Mouse (Mus musculus): ENCODE results near the gene Atp5j.

The Atp5j gene

DNA sequence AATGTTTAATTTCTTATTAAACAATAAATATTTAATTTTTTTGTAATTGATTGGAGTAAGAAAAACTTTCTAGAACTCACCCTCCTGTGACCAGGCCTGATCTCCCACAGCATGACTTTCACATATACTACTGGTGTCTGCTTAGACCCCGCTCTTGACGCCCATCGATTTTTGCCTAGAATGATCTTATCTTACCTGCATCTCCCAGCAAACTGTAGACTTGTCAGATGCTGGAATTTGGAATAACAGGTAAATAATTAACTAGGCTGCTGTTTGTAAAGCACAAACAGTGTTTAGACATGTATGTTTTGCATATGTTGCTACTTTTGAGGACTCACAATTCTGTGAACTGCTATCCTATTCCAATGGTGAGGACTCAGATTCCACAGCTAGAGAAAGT is 29.2 kb downstream of the Atp5j start:
- DNase-seq, result no peak

DNA sequence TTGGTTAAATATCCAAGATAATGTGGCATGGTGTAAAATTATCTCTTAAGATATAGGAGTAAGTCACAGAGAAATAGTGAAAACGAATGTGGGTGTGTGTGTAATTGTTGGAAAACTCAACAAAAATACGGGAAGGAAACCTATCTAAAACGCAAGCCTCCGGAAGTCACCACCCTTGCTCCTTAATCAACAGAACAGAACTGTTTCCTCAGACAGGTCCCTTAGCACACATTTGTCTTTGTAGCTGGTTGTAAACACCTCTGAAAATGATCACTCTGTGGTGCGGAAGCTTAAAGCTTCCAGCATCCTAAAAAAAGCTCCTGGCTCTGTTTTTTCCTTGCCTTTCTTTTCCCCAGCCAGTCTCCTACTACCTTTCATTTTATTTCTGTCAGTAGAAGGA is 30.6 kb downstream of the Atp5j start:
- DNase-seq, result no peak

DNA sequence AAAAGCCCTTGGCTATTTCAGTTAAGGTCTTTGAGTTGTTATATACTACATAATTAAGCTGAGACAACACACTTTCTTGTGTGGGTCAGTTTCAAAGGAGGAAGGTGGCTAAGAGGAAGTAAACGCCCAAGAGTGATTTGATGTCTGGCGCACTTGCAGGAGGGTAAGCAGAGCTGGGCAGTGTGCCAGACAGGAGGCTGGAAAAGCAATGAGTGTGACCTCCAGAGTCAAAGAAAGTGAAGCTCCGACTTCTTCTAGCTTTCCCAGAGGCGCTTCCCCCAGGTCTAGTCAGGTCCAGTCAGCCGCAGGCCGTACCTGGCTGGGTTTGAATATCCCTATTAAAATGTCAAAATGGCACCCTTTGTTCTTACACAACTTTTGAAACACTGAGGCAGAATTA is 33.2 kb downstream of the Atp5j start:
- no peak for DNase-seq

DNA sequence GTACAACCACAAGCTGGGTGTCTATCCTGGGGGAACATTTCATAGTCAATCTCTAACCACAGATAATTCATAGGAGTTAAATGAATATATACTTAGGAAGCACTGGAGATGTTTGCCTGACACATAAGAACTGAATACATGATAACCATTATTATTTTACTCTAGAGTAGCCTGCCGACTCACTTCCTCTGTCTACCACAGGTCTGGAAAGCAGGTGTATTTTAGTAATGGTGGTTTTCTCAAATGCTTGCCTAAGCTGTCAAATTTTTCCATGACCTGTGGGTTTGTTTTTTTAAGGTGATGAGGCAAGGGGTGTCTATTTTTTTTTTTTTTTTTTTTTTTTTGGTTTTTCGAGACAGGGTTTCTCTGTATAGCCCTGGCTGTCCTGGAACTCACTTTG is 35.4 kb downstream of the Atp5j start:
- DNase-seq, result no peak

DNA sequence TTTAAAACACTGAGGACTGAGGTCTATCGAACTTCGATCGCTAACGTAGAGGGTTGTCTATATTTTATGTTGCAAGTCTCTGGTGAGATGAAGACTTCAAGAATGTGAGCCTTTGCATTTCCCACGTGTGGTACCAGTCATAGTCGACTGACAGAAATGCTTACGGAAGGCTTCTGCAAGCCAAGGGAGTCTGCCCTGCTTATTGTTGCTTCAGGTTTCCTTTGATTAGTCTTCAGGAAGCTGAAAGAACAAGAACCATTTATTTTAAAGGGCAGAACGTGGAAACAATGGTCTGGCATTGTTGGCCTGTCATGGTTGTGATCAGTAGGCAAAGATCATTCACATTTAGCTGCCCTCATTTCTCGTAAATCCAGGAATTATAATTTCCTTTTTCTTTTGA is 38.7 kb downstream of the Atp5j start:
- DNase-seq, result no peak

DNA sequence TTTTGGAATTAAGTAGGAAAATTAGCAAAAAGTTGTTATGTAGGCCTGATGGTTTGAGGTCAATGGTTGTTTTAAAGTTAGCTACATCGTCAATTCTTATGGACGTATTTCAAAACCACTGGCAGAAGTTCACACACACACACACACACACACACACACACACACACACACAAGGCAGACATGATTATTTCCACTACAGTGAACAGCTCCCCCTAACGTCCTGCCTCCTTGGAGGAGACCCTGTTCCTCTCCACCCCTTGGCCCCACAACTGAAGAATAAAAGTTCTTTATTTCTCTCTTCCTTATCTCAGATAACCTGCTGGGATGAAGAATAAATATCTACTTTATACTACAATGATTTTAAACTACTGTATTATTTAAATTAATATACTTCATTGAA is 40.1 kb downstream of the Atp5j start:
- no peak for DNase-seq

DNA sequence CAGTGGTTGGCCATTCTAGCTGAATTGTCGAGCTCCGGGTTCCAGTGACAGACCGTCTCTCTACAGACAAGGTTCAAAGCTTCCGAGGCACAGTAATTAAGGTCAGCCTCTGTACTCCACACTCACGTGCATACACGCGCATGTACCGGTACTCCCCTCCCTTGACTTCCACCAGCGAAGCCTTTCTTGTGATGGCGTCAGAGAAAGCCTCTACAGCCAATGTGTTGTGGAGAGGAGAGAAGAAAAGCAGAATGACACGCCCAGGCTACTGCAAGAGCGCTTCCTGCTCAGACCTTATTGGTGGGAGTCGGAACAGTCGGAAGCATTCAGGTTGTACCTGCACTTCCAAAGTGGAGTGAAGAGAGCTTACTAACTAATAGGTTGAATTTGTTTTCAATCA is 42.0 kb downstream of the Atp5j start:
- no peak for DNase-seq

DNA sequence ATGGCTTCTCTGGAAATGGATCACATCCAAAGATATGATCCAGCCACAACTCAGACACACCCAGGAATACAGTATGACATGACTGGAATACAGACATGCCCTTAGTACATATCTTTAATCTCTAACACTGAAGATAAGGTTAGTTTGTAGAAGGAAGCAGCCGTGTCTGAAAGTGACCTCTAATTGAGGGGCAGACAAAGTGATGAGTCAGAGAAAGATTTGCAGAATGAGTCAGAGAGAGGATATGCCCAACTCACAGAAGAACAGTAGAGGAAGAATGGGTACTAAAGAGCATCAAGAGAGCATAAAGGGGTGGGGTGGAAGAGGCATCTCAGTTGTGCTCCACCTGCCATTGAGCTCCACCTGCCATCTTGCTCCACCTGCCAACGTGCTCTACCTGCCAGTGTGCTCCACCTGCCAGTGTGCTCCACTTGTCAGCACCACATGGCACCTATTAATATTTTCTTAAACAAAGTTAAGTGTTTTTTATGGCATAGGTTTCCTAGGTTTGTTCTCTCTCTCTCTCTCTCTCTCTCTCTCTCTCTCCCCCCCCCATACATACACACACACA is 44.7 kb downstream of the Atp5j start:
- DNase-seq, result no peak

DNA sequence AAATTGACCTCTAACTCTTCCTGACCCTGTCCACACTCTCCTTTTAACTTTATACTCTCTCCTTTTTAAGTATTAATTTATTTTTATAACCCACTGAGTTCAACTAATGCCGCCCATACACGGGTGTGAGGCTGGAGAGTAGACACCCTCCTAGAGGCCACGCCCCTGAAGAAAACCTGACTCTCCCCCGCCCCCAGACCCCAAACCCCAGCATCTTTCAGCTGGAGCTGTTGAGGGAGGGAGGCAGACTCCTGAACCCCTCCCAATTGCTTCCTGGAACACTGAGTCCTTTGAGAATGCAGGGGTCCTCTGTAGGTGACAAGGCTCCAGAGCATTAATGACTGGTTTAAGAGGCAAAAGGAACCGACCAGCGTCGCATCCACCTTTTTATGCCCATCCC is 50.5 kb downstream of the Atp5j start:
- DNase-seq, result no peak

DNA sequence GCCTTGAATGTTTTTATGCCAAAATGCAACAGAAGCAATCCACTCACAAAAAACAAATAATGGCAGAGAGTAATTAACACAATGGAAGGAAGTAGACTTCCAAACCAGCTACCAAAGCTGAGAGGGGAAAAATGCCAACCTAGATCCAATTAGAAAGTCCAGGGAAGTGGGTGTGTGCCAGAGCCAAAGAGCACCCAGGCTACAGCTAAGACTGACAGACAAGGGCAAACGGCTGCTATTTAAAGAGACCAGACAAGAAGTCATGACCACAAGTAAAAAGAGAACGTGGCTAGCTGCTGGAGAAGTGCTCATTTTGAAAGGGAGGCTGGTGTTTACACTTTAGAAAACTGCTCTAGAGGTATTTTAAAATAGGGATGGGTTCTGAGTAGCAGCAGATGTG is 52.1 kb downstream of the Atp5j start:
- DNase-seq, result no peak

DNA sequence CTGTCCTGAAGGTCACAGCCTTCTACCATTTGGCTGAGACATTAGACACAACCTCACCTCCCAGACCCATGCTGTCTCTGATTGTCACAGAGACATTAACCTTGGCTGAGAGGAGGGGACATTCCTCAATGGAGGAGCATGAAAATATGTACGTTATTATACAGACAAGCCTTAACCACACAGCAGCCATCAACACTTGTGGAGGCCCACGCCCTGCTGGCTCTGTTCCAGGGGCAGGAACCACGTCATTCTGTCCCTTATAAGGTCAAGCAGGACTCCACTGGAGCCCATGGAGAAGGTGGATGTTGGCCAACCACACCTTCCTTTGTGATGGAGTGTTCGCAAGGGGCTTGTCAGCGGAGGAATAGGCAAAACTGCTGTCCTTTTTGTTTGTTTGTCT is 55.7 kb downstream of the Atp5j start:
- no peak for DNase-seq

DNA sequence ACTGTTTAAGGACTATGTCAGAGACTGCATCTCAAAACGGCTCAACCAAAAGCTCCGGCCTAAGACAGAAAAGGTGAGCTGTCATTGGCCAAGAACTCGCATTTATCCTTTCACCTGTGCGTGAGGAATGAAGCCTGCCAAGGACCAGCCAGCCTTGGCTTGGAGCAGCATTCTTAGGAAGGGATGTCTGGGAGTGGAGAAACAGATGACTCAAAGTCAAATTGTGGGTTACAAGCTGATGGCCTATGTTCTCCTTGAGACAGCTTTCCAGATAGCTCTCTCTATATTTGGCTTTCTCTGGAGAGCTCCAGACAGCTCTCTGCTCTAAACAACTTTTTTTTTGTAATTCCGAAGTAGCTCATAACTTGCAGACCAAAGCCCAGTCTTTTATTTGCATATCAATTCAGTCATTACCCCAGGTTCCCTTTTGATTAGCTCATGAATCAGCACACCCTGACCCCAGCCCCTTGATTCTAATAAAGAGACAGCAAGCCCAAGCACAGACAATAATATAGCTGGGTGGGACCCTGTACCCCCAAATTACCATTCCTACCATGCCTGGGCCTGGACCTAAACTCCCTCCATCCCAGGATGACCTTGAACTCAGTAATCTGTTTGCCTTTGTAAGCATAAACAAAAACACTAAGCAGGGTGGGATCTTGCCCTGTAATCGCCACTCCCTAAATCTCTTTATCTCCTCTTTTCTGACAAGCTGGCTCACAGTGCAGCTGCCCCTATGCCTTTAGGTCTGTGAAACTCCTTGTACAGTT is 56.4 kb downstream of the Atp5j start:
- DNase-seq, result no peak

DNA sequence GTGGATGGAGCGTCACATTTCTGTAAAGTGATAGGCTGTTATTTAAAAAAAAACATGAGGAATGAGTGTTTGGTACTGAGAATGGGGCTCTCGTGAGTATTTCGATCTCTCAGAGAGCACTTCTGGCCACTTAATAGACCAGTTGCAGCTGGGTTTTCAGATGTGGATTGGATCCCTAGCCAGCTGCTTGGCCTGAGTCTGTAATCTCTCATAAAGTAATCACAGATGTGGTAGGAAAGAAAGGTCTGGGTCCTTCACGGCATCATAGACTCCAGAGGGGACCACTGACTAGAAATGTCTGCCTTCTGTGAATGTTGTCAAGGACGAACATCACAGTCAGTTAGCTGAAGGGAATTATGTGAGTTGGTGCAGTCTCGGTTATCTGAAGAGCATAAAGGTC is 57.0 kb downstream of the Atp5j start:
- DNase-seq, result no peak
